Mouse (Mus musculus) hindbrain, embryonic 11.5 days (tissue): ENCODE measurements at regions not wholly inside any gene's neighbourhood (a gene's known extent, or its start where the extent isn't known, plus 50 kb on each side); places are given as distances from the start of the nearest gene placed in this dataset.

Source experiments
- ATAC-seq: fragments of 200-750 bp; cut with Nextera tagmentation; 2 replicates; pipeline ENCODE4 v1.8.0; 2017; ENCODE audit warnings: mild to moderate bottlenecking, moderate TSS enrichment, moderate library complexity; ENCODE audit not compliant: low FRiP score
- DNase-seq: peaks from one replicate; pipeline ENCODE4 v3.0.0-alpha.2; 2015; ENCODE audit warnings: low spot score
- H3K27ac ChIP-seq: fragments of 300-500 bp; sonication (generic); 2 replicates; pipeline ENCODE4 v1.5.1; 2014; ENCODE audit warnings: mild to moderate bottlenecking, low read depth, low read length
- H3K27me3 ChIP-seq: fragments of 300-500 bp; sonication (generic); 2 replicates; pipeline ENCODE4 v1.6.1; 2014; ENCODE audit warnings: mild to moderate bottlenecking, low read length, moderate library complexity, mixed read lengths; ENCODE audit not compliant: control insufficient read depth, insufficient read depth
- H3K36me3 ChIP-seq: fragments of 300-500 bp; sonication (generic); 2 replicates; pipeline ENCODE4 v1.6.1; 2014; ENCODE audit warnings: mild to moderate bottlenecking, low read length, moderate library complexity, mixed read lengths; ENCODE audit not compliant: control insufficient read depth, insufficient read depth
- H3K4me1 ChIP-seq: fragments of 300-500 bp; sonication (generic); replicated peaks from 2 replicates; pipeline ENCODE4 v1.6.1; 2014; ENCODE audit warnings: low read length, mixed read lengths; ENCODE audit not compliant: control insufficient read depth, insufficient read depth
- H3K4me2 ChIP-seq: fragments of 300-500 bp; sonication (generic); replicated peaks from 2 replicates; pipeline ENCODE4 v1.6.1; 2014; ENCODE audit warnings: mild to moderate bottlenecking, low read depth, low read length
- H3K4me3 ChIP-seq: fragments of 300-500 bp; sonication (generic); 2 replicates; pipeline ENCODE4 v1.5.1; 2014; ENCODE audit warnings: low read depth, low read length
- H3K9ac ChIP-seq: fragments of 300-500 bp; sonication (generic); 2 replicates; pipeline ENCODE4 v1.6.1; 2014; ENCODE audit warnings: low read depth, low read length
- H3K9me3 ChIP-seq: fragments of 300-500 bp; sonication (generic); 2 replicates; pipeline ENCODE4 v1.6.1; 2016; ENCODE audit warnings: low read length; ENCODE audit not compliant: control insufficient read depth
- WGBS: fragments of 180-500 bp; shearing (Covaris S2); extraction: QIAGEN DNeasy Blood & Tissue Kit; methylation state at CpG from one replicate; pipeline ENCODE4 v1.1.7; 2014; 5-methylcytosine and 5-hydroxymethylcytosine counted together

DNA sequence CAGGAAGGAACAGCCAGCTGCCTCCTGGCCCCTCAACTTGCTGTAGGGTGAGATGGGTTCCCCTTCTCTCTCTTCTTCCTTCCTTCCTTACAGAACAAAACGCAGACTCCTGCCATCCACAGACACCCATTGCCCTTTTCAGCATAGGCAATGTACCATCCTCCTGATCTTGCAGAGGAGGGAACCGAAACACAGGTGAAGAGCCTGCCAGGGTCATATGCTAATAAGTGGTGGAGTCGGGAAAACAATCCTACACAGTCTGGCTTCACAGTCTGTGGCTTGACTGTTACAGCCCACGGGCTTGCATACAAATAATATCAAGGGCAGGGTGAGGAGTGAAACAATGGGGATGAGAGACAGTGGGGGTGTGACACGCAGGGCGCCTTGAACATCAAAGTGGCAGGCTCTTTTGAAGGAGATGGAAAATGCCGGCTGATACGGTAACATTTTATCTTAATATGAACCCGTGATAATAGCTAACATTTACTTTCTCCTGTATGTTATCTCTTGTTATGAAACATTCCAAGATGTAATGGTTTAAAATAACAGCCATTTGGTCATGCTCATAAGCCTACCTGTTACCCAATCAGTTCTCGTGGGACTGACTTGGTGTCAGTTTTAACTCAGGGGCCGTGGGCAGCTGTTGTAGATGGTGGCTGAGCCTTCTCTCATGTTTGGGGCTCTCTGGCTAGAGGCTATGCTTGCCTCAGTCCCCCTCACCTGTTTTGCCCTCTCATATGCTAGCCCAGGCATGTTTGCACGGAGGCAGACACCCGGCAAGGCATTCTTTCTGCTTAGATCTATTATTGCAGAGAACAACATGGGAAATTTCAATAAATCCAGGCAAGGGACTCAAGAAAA, 169.4 kb upstream of the Runx1 start:
- no peak for ATAC-seq
- no peak for DNase-seq
- H3K4me3 ChIP-seq: no peak overlapping the region
- no peaks in the 10 kb centered on the region for H3K9me3 ChIP-seq
- no peaks in the 10 kb centered on the region for H3K27me3 ChIP-seq
- no peak overlapping the region for H3K27ac ChIP-seq
- WGBS: 80% methylated on average over 13 of the region's 13 CpGs
- H3K4me2 ChIP-seq: no peak overlapping the region
- H3K4me1 ChIP-seq: no peaks in the 10 kb centered on the region
- no peak overlapping the region for H3K9ac ChIP-seq
- no peaks in the 10 kb centered on the region for H3K36me3 ChIP-seq

GRCm38 (mm10) chr16:92992876-92993275, 166.9 kb upstream of the Runx1 start:
- Histone ChIP-seq H3K4me1 (no peaks in the 10 kb centered on the region), H3K27ac (no peak overlapping the region), H3K27me3 (no peaks in the 10 kb centered on the region), H3K4me2 (no peak overlapping the region), H3K4me3 (no peak overlapping the region), H3K9ac (no peak overlapping the region), H3K36me3 (no peaks in the 10 kb centered on the region), H3K9me3 (no peaks in the 10 kb centered on the region)
- ATAC-seq (no peak), DNase-seq (no peak)
- 53% methylated on average over 3 of the region's 3 CpGs for WGBS

- no peak for DNase-seq
- H3K4me2 ChIP-seq: no peak overlapping the region
- H3K27ac ChIP-seq: no peak overlapping the region
- H3K9ac ChIP-seq: no peak overlapping the region
- no peaks in the 10 kb centered on the region for H3K36me3 ChIP-seq
- 51% methylated on average over 7 of the region's 7 CpGs for WGBS
- H3K27me3 ChIP-seq: no peaks in the 10 kb centered on the region
- no peaks in the 10 kb centered on the region for H3K4me1 ChIP-seq
- no peaks in the 10 kb centered on the region for H3K9me3 ChIP-seq
- no peak for ATAC-seq
- H3K4me3 ChIP-seq: no peak overlapping the region
Observed at GRCm38 (mm10) chr16:92991405-92991804, 165.5 kb upstream of the Runx1 start.

DNA sequence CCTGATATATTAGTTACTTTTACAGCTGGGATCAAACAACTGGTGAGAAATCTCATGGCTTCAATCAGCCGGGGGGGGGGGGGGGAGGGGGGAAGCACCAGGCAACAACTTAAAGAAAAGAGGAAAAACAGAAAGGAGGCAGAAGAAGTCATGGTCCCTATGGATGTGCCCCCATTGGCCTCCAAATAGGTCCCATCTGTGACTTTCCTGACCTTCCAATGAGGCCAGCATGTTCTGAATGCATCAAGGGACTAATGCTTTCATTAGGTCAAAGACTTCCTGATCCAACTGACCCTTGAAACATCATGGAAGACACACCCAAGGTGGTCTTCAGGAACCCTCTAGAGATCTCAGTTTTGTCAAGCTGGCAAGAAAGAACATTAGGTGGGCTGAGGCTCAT, 162.5 kb upstream of the Runx1 start:
- H3K9ac ChIP-seq: no peak overlapping the region
- DNase-seq: no peak
- no peaks in the 10 kb centered on the region for H3K4me1 ChIP-seq
- H3K27ac ChIP-seq: no peak overlapping the region
- no CpG with 5 or more reads among the region's 1 CpGs for WGBS
- H3K9me3 ChIP-seq: no peaks in the 10 kb centered on the region
- no peak overlapping the region for H3K4me2 ChIP-seq
- H3K27me3 ChIP-seq: no peaks in the 10 kb centered on the region
- H3K4me3 ChIP-seq: no peak overlapping the region
- no peak for ATAC-seq
- H3K36me3 ChIP-seq: no peaks in the 10 kb centered on the region

DNA sequence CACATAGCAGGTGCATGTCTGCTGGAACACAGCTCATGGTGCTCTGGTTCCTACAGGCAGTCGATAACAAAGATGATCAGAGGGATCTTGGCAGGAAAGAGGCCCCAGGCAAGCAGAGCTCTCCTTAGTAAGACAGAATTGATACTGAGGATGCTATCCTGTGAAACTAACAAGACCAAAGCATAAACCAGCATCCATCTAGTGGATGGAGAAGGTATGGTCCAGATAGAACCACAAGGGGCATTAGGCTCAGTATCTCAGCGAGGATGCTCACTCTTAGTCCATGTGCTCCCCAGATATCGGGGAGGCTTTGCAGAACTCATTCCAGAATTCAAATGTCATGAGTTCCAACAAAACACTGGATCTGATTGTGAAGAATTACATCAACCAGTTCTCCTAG, 162.1 kb upstream of the Runx1 start:
- 76% methylated on average over 3 of the region's 3 CpGs for WGBS
- no peaks in the 10 kb centered on the region for H3K4me1 ChIP-seq
- no peak overlapping the region for H3K4me3 ChIP-seq
- no peak overlapping the region for H3K27ac ChIP-seq
- H3K36me3 ChIP-seq: no peaks in the 10 kb centered on the region
- H3K9me3 ChIP-seq: no peaks in the 10 kb centered on the region
- no peak overlapping the region for H3K9ac ChIP-seq
- H3K4me2 ChIP-seq: no peak overlapping the region
- ATAC-seq (no peak), DNase-seq (no peak)
- H3K27me3 ChIP-seq: no peaks in the 10 kb centered on the region

GRCm38 (mm10) chr16:92985768-92986167, 159.8 kb upstream of the Runx1 start:
- Histone ChIP-seq H3K27me3 (no peaks in the 10 kb centered on the region), H3K27ac (no peak overlapping the region), H3K36me3 (no peaks in the 10 kb centered on the region), H3K9ac (no peak overlapping the region), H3K9me3 (no peaks in the 10 kb centered on the region), H3K4me3 (no peak overlapping the region), H3K4me1 (no peaks in the 10 kb centered on the region), H3K4me2 (no peak overlapping the region)
- no peak for ATAC-seq
- 66% methylated on average over 6 of the region's 6 CpGs for WGBS
- DNase-seq: peak; percentile 16

- no peaks in the 10 kb centered on the region for H3K4me1 ChIP-seq
- ATAC-seq (no peak), DNase-seq (no peak)
Observed at GRCm38 (mm10) chr16:92982934-92983333, 157.0 kb upstream of the Runx1 start.

DNA sequence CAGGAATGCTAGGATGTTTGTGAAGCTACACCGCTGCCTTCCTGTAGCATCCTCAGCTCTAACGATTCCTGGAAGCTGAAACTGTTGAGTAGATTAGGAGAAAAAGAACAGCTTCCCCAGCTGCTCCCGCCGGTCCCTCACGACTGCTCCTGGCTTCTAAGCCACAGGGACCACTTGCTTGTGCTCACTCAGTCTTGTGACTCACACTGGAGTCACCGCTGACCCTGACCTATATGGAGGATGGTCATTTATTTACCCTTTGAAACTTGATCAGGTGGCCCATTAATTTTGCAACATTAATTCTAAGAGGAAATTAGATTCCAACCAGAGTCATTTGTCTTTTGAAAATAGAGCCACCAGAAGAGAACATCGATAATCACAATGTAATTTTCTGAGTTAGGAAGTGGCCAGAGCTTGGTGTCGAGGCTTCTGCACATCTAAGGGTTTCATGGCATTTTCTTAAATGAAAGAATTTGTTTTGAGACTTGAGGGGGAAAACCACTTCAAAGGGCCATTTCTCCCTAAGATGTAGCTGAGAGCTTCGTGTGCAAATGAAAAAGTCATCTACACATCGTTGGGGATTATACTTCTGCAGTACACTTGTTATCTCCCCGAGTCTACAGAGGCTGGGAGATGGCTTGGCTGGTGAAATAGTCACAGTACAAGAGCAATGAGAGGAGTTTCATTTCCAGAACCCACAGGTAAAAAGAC, 153.8 kb upstream of the Runx1 start:
- Histone ChIP-seq H3K9me3 (no peaks in the 10 kb centered on the region), H3K4me1 (no peaks in the 10 kb centered on the region), H3K4me3 (no peak overlapping the region), H3K36me3 (no peaks in the 10 kb centered on the region), H3K27ac (no peak overlapping the region), H3K9ac (no peak overlapping the region), H3K27me3 (no peaks in the 10 kb centered on the region), H3K4me2 (no peak overlapping the region)
- 72% methylated on average over 11 of the region's 11 CpGs for WGBS
- DNase-seq (no peak), ATAC-seq (no peak)

More at GRCm38 (mm10) chr16:92982934-92983333, 157.0 kb upstream of the Runx1 start:
- Histone ChIP-seq H3K36me3 (no peaks in the 10 kb centered on the region), H3K9me3 (no peaks in the 10 kb centered on the region), H3K9ac (no peak overlapping the region), H3K4me3 (no peak overlapping the region), H3K4me2 (no peak overlapping the region), H3K27ac (no peak overlapping the region), H3K27me3 (no peaks in the 10 kb centered on the region)
- 97% methylated on average over 7 of the region's 7 CpGs for WGBS

DNA sequence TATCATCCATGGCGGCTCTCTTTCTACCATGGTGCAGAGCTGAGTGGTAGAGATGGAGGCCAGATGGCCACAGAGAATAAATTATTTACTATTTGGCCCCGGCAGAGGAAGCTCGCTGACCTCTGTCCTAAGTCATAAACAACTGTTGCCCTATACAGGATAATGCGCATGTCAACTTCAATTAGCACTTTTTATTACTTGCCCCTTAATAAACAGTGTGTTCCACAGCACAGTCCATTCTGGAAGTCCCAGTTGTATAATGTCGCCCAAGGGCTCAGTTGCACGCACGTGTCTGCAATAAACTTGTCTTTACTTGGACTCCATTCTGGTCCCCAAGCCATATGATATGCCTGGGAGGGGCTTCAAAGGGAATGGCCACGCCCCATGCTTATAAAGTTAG, 150.1 kb upstream of the Runx1 start:
- no peaks in the 10 kb centered on the region for H3K4me1 ChIP-seq
- 87% methylated on average over 8 of the region's 8 CpGs for WGBS
- H3K9ac ChIP-seq: no peak overlapping the region
- no peaks in the 10 kb centered on the region for H3K27me3 ChIP-seq
- no peak overlapping the region for H3K27ac ChIP-seq
- no peaks in the 10 kb centered on the region for H3K36me3 ChIP-seq
- DNase-seq: no peak
- H3K9me3 ChIP-seq: no peaks in the 10 kb centered on the region
- ATAC-seq: no peak
- no peak overlapping the region for H3K4me3 ChIP-seq
- no peak overlapping the region for H3K4me2 ChIP-seq
